Mouse (Mus musculus): ENCODE measurements around the gene Lbx1. TPM values are rescaled to one million over a fixed set of nuclear protein-coding genes. Genes with fewer than 3 reads are reported as not detected.

The Lbx1 gene
- total RNA-seq, 2 experiments from 2014 or later, result 0.13 TPM; not detected in 1

Other genes starting within 250 kb of the Lbx1 start
- 10 to 100 TPM; 36.2 to 37.5 TPM for gene Sema4g, start 246.7 kb downstream of the Lbx1 start, total RNA-seq (2021)
- gene Twnk, start 230.1 kb downstream of the Lbx1 start, total RNA-seq (2021), result 10 to 100 TPM; 13.2 to 14.7 TPM
- 10 to 100 TPM; 41.2 to 44.6 TPM for gene Mrpl43, start 229.4 kb downstream of the Lbx1 start, total RNA-seq (2021)
- 10 to 100 TPM; 28.9 to 31.6 TPM for gene Lzts2, start 221.4 kb downstream of the Lbx1 start, total RNA-seq (2021)
- 1 to 10 TPM; 3.3 to 3.4 TPM for gene Pdzd7, start 190.1 kb downstream of the Lbx1 start, total RNA-seq (2021)
- 100 to 1,000 TPM; 111 to 115 TPM for gene Sfxn3, start 188.3 kb downstream of the Lbx1 start, total RNA-seq (2021)
- 1 to 10 TPM; 1.3 to 1.6 TPM for gene Kazald1, start 160.6 kb downstream of the Lbx1 start, total RNA-seq (2021)
- not detected for gene Tlx1, start 85.1 kb downstream of the Lbx1 start, total RNA-seq (2021)
- 100 to 1,000 TPM in 1 of 2 experiments, 10 to 100 TPM in 1; 99.4 to 104 TPM for gene Btrc, start 127.9 kb upstream of the Lbx1 start, total RNA-seq (2021)